Mouse (Mus musculus) ovary, adult 18-20 months (tissue): ENCODE data around the gene Ccnb1.
"Not testable (repeated sequence)": the region's sequence is repeated elsewhere in the genome, so short reads cannot be mapped to it uniquely, and the experiment has no call there.

Experiments
- DNase-seq: peaks from one replicate; pipeline ENCODE4 v3.0.0; 2022; ENCODE audit warnings: low spot score, mixed read lengths

Ccnb1 gene

DNA sequence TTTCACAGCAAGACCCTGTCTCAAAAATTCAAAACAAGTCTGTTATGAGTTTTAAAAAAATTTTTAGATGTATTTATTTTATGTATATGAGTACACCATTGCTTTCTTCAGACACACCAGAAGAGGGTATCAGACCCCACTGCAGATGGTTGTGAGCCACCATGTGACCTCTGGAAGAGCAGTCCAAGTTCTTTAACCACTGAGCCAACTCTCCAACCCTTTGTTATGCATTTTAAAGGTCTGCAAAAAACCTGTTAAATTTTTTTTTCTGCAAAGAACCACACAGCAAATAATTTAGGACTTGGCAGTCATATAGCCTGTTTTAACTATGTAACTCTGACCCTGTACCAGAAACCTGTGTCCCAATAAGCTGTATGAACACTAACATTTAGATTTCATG is 11.7 kb downstream of the Ccnb1 start:
- DNase-seq = no peak

DNA sequence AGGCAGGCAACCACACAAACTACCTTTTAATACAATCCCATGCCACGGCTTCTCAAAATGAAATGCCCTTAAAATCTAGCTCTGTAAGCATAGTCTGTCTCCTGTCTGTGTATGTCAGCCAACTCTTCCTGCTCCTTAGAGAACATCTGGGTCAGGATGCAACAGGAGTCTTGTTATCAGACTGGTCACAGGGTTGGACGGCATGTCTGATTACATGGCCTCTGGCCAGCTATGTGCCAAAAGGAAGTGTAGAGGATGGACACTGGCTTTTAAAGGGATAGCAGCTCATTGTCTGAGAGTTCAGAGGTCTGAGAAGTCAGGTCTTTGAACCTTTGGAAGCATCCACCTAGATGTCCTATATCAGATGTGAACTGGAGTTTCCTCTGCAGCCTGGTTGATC is 31.0 kb downstream of the Ccnb1 start:
- no peak for DNase-seq

DNA sequence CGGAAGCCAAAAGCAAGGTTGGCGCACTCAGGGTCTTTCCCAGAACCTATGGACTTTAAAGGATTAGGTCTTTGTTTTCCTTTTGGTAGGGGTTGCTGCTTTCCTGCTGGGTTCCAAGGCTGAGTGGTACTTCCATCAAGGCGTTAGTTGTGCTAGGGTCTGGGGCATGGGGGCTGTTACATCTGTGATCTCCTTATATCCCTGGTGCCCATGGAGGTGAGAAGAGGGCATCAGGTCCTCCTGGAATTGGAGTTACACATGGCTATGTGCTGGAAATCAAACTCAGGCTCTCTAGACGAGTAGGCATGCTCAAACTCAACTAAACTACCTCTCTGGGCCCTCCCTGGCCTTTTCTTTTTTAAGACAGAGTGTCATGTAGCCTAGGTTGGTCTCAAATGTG is 32.2 kb downstream of the Ccnb1 start:
- no peak for DNase-seq

DNA sequence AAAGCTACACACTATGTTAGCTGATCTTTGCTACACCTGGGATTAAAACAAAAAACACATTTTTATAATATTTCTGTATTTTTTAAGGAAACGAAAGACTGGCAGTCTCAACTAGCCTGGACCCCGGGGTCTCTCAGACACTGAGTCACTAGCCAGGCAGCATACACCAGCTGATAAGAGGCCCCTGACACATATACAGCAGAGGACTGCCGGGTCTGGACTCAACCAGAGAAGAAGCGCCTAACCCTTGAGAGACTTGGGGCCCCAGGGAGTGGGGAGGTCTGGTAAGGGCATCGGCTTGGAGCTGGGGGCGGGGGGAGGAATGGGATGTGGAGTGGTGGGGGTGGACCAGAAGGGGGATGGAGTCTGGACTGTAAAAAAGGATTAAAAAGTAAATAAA is 33.4 kb downstream of the Ccnb1 start:
- DNase-seq = no peak

DNA sequence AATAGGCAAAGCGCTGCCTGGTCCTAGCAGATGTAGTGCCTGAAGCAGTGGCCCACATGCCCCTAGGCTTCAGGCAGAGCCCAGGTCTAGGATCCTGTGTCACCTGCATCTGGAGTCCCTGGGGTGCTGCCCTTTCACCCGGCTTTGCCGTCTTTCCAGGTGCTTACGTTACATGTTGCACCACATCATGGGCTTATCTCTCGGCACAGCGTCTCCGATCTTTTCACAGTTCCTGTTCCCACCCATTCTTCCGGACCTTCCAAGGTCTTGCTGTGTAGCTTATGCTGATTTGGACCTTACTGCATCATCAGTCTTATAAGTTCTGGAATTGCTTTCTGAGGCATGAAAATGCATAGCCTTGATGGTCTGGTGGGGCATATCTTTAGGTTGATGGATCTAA is 33.8 kb downstream of the Ccnb1 start:
- DNase-seq = no peak

DNA sequence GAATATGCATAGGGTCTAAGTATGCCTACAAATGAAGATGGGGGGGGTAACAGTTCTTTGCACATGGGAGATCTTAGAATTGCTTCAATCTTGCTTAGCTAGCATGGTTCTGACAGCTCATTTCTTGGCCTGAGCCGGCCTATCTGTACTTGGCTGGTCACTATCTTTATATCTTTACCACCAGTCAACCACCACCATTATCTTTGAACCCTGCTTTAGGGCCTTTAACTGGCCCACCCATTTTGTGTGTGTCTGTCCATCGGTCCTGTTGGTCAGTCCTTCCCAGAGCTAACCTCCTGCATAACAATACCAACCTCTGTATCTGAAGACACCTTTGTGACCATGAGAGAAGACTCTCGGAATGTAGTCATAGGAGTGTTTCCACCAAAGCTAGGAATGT is 35.0 kb downstream of the Ccnb1 start:
- DNase-seq = no peak

DNA sequence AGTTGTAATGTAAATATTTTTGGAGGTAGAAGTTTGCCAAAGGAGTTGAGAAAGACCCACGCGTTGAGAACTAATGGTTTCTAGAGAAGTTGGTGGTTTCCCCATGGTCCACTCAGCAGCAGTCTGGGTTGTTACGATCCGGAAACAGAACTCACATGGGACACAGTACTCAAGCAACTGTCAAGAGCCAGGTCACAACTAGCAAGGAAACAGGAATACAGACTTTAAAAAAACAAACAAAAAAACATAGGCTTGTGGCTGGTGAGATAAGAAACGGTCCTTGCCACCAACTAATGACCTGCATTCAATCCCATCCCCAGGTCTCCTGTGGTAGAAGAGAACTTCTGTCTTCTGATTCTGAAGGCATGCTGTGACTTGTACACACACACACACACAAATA is 35.6 kb downstream of the Ccnb1 start:
- no peak for DNase-seq

DNA sequence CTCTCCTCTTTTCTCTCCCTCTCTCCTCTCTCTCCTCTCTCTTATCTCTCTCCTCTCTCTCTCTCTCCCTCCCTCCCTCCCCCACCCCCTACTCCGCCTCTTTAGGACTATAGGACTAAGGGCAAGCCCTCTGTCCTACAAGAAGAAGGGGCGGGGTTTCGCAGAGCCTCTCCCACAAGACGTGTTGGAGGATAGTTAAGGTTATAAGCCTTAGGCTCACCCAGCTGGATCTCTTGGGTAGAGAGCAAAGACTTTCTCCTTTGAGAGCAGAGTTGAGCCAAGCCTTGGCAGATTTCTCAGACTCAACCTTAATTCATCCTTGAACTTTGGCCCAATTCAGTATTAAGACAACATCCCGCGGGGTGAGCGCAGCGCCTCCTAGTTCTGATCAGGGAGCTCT is 37.7 kb downstream of the Ccnb1 start:
- no peak for DNase-seq

DNA sequence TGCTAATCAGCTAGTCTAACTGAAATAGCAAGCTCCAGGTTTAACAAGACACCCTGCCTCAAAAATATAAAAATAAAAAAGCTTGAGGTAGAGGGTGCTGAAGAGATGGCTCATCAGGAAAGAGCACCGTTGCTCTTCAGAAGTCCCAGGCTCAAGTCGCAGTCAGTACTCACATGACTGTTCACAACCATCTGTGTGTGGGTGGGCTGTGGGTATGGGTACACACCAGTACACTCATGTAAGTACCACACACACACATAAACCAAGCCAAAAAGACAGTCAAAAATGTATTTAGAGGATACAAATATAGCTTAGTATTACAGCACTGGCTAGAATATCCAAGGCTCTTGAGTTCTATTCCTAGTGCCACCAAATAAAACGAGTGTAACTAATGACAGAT is 40.3 kb downstream of the Ccnb1 start:
- no peak for DNase-seq

DNA sequence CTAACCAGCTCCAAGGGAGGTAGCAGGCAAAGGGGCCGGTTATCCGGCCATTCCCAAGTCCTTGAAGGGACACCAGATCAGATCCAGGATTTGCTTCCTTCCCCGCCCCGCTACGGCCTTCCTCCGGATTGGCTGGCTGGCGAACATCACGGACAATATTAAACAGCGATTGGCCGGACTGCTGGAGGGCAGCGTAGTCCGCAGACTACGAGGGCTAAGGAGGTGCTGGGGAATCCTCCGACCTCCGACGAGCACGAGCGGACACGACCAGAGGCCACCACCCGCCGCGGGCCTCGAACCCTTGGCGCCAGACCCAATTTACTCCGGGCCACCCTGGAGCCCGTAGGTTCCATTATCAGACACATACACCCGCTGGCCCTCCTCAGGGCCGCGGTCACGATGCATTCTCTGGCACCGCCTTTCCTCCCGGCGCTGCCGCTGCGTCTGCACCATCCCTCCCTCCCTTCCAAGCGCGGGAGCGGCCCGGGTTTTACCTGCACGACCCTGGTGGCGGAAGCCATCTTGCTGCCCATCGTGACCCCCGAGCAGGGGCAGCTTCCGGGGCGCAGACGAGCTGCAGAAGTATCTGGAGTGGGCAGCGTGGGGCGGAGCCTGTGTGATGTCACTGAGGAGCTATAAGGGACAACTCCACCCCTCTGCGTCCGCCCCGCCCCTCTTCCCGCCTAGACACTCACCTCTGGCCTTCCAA is 42.2 kb downstream of the Ccnb1 start, which contains the start of gene Mrps36:
Gene Mrps36 (minus strand): TSS at position 624 of the 709 bp plus-strand sequence.
- DNase-seq = peak; percentile 92

DNA sequence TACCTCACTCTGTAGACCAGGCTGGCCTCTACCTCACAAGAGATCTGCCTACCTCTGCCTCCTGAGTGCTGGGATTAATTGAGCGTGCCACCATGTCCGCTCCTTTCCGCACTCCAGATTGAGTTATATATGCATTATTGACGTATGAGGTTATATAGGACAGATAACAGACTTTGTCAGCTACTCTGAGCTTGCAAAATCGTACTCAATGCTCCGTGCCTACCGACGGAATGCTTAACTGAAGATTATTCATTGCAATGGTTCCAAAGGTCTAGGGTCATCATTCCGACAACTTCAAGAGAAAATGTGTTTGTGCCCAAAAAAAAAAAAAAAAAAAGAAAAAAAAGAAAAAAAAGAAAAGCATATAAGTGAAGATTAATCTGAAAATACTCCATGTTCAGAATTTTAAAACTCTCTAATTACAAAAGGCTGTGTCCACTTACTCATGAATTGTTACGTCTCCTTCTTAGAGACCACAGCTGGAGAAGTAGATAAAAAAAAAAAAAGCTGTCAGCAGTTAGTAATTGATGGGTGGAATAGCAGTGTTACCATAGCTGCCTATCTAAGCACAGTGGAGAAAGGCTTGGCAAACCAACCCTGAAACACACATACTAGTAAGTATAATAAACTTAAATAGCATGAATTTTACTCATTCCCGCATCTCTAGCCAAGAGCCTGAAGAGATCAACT is 42.9 kb downstream of the Ccnb1 start:
- no peak for DNase-seq

DNA sequence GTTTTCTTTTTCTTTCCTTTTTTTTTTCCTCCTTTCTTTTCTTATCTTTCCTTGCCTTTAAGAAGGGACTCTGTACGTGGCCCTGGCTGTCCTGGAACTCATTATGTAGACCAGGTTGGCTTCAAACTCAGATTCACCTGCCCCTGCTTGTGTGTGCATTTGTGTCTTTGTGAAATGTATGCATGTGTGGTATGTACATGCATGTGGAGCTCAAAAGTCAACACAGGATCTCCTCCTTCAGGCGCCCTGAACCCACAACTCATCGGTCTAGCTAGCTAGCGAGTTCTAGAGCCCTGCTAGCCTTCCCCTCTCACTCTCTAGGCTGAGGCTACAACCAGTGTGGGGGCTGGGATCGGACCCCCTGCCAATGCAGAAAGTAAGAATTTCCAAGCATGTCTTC is 43.5 kb downstream of the Ccnb1 start:
- no peak for DNase-seq

DNA sequence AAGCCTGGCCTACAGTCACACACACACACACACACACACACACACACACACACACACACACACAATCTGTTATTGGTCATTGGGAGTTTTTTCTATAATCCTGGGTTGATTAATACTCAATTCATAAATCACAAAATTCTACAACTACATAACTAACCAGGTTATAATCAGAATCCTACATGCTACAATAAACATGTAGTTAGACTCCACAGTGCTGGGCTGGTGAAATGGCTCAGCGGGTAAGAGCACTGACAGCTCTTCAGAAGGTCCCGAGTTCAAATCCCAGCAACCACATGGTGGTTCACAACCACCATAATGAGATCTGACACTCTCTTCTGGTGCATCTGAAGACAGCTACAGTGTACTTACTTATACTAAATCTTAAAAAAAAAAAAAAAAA is 53.6 kb downstream of the Ccnb1 start:
- no peak for DNase-seq

DNA sequence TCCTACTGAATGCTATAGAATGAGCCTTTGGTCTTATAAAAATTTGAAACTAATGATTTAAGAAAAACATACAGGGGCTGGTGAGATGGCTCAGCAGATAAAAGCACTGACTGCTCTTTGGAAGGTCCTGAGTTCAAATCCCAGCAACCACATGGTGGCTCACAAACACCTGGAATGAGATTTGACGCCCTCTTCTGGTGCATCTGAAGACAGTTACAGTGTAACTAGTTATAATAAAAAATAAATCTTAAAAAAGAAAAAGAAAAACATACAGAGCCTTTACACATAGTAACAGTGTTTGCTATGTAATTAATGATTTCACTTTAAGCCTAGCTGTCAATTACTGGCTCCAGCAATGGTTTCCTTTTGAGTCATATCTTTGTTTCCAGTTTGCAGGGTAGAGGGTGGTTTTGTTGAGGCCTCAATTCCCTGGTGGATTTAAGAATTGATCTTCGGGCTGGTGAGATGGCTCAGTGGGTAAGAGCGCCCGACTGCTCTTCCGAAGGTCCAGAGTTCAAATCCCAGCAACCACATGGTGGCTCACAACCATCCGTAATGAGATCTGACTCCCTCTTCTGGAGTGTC is 54.8 kb downstream of the Ccnb1 start:
- not testable (repeated sequence) for DNase-seq

DNA sequence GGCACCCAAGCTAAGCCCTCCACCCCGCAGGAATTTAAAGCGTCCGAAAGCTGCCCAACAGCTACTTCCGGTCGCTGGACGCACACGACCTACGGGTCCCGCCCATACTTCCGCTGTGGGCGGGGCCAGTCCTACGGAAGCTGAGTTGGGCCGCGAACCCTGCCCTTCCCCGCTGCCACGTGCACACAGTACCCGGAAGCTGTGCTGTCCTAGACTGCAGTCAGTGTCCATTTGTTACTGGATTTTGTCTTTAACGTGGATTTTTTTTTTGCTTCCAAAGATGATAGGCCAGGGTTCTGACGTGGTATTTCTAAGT is 55.6 kb downstream of the Ccnb1 start, which contains the start of gene Cdk7:
Gene Cdk7 (minus strand): TSS at position 79 of the 316 bp plus-strand sequence.
- peak; percentile 89 for DNase-seq

DNA sequence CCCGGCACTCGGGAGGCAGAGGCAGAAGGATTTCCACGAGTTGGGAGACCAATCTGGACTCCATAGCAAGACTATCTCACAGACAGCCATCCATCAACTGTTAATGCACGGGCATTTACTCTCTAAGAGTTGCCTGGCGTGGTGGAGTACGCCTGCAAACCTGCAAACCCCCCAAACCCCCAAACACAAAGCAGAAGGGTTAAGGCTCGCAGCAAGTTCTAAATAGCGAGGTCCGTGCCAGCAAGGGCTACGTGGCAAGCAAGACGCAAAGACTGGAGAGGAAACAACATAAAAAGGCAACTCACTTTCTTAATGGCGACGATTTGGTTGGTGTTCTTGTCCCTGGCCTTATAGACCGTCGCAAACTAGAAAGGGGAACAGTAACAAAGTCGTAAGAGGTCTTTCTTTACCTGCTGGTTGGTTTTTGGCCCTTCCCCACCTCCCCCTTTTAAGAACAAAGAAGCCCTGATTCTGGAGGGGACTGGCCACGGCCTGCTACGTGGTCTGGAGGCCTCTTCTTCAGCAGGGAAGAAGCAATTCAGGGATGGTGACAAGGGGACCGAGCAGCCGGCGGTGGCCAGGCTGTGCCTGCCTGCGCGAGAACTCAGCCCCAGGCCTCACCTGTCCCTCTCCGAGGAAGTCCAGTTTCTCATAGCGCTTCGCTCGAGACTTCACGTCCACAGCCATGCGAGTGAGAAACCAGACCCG is 56.1 kb downstream of the Ccnb1 start:
- DNase-seq = no peak
